Mouse (Mus musculus) 416B (cell line): ENCODE measurements around the gene Gm20388.

Experiments
- DNase-seq: peaks from one replicate; pipeline ENCODE4 v3.0.0; 2011; ENCODE audit warnings: low read depth

The Gm20388 gene

GRCm38 (mm10) chr8:122464985-122465384 is 2554.3 kb downstream of the Gm20388 start:
- no peak for DNase-seq

GRCm38 (mm10) chr8:122467816-122468215 is 2557.2 kb downstream of the Gm20388 start:
- DNase-seq = no peak

GRCm38 (mm10) chr8:122469407-122469806 is 2558.8 kb downstream of the Gm20388 start:
- no peak for DNase-seq

- DNase-seq = no peak
Measured at GRCm38 (mm10) chr8:122469965-122470364, 2559.3 kb downstream of the Gm20388 start.

DNA sequence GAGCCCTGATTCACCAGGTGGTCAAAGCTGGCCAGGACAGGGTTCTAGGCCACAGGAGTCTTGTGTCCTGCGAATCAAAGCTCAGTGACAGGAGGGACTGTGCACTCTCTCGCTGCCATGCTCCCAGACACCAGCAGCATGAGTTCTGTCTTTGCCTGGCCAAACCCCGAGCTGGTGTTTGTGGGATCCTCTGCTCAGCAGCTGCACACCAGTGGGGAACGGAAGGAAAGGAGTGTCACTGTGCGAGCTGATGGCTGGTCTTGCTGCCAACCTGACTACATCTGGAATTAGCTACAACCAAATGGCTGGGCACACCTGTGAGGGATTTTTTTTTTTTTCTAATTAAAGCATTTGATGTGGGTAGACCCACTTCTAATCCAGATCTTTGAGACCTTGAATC is 2560.1 kb downstream of the Gm20388 start:
- no peak for DNase-seq

DNA sequence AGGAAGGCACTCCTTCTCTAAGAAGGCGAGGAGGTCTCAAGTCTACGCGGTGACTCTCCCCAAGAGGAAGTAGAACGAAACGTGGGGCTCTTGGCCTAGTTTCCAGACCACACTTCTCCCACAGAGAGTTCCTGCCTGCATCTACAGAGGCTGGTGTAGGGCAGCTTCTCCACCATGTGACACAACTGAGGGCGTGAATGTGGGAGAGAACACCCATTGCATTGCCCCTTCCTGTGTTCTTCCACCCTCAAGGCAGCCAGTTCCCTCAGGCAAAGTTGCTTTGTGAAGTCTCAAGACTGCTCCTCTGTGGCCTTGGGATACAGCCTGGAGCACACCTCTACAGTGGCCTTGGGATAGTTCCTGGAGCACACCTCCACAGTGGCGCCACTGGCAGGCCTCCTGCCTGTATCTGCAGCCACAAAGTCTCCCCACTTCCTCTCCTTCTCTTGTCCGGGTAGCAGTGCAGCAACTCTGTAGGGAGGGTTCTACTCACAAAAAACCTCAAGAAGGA is 2563.3 kb downstream of the Gm20388 start:
- peak; percentile 95 for DNase-seq

GRCm38 (mm10) chr8:122474951-122475560 is 2564.4 kb downstream of the Gm20388 start:
- peak; percentile 64 for DNase-seq

DNA sequence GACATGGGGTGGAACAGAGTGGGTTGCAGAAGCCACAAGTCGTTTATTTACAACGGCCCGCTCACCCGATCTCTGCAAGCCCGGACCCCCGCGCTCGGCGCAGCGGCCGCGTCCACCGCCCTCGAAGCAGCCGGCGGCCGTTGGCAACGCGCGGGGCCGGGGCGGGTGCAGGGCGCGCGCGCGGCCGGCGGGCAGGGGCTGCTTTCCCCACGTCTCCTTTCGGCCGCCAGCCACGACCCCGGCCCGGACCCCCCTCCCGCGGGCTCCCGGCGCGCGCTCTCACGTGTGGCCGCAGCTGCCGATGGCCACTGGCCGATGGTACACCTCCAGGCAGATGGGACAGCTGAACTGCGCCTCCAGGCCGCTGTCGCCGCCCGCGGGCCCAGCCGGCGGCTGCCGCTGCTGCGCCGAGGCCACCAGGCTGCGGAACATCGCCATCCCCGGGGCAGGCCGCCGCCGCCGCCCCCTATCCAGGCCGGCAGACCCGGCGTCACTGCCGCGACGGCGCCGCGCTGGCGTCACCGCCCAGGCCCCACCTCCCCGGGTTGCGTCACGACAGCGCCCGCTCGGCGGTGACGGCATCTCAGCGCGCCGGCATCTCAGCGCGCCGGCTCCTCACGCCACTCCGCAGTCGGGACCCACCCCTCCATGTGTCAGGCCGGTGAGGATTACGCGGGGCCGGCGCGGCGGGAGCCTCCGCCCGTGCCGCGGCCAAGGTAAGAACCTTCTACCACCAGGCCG is 2565.1 kb downstream of the Gm20388 start, which contains the start of the genes Rnf166 and Ctu2:
Rnf166 (minus strand) TSS at position 485 of the 741 bp plus-strand sequence.
Ctu2 (plus strand) TSS at position 564 of the 741 bp plus-strand sequence.
- peak; percentile 84 for DNase-seq

DNA sequence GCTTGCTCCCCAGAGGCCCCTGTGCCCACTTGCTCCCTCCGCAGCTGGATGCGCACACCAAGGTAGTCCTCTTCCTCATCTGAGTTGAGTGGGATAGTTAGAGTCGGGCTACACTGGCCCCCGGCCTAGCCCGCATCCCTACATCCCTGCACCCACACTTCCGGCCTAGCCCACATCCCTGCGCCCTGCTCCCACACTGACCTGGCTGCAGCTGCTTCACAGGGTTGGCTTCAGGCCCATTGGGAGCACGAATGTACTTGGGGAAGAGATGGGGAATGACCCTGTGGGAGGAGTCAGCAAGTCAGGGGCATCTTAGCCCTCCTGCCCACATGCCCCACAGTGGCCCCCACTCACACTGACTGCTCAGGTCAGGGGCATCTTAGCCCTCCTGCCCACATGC is 2571.8 kb downstream of the Gm20388 start:
- no peak for DNase-seq

DNA sequence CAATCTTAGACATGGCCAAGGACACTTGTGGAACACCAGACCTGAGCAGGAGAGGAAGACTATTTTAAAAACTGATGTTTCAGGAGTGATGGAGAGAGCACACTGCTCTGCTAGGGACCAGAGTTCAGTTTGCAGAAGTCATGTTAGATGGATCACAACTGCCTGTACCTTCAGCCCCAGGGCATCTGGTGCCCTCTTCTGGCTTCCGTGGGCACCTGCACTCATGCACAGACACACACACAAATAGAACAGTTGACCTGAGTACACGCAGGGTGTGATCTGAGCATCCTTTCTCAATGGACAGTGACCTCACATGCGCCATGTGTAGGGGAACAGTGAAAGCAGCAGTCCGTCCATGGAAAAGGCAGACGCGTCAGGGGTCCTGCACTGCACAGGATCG is 2573.2 kb downstream of the Gm20388 start:
- peak; percentile 54 for DNase-seq

GRCm38 (mm10) chr8:122484831-122485230 is 2574.2 kb downstream of the Gm20388 start:
- DNase-seq = peak; percentile 90

- no peak for DNase-seq
Measured at GRCm38 (mm10) chr8:122488387-122488786, 2577.7 kb downstream of the Gm20388 start.

- DNase-seq = peak; percentile 82
Measured at GRCm38 (mm10) chr8:122497016-122497734, 2586.5 kb downstream of the Gm20388 start.

GRCm38 (mm10) chr8:122497912-122498311 is 2587.3 kb downstream of the Gm20388 start:
- no peak for DNase-seq

GRCm38 (mm10) chr8:122500856-122501255 is 2590.2 kb downstream of the Gm20388 start:
- DNase-seq = peak; percentile 87

- no peak for DNase-seq
Measured at GRCm38 (mm10) chr8:122511552-122511951, 2600.9 kb downstream of the Gm20388 start.

DNA sequence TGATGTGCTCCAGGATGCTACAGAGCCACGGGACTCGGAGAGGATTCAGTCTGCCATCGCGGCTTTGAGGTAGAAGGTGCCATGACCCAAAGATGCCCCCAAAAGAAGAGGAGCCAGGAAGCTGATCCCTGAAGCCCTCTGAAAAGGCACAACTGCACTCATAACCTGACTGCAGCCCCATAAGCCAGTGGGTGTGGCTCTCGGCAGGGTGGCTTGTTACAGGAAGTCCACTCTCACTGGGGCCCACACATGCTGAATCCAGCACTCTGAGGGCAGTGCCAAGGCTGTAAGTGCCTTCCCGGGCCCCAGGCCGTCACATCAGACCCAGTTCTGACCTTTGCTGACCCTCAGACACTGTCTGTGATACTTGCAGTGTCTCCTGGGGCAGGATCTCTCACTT is 2601.8 kb downstream of the Gm20388 start:
- no peak for DNase-seq

DNA sequence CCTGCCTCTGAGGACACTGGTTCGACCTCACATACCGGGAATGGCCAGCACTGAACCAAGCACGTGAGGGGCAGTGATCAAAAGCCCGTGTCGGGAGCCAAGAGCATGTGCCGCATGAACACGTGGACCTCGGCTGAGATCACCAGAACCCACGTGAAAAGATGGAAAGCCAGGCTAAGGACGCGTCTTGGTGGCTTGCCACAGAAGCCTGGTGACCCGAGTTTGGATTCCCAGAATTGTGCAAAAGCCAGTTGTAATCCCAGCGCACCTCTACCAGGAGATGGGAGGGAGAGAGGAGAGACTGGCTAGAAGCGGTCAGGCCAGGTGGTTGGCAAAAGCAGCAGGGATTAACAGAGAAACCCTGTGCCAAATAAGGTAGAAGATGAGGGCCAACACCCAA is 2605.1 kb downstream of the Gm20388 start:
- no peak for DNase-seq

DNA sequence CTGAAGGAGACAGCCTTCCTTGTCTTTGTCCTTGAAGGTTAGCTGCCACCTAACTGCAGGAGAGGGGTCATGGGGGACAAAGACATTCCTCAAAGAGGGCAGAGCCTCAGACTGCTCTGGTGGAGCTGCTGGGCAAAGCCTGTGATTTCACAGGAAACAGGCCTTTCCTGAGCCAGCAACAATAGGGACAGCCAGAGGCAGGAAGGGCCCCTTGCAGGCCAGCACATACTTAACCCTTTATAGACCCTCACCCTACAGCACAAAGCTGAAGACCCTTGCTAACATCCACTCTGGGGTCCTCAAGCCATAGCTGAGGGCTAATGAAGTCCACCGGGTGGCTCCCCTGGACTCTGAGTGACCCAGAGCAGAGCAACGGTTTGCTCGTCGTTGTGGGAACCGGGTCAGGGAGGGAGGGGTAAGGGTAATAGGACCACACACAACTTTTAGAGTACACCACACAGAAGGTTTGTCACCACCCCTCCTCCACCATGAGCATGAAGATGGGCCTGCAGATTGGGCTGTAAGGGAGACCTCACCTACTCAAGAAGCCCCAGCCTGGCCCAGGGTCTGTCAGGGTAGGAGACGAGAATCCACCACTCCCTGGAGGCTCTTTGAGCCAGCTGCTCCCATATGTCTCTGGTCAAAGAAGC is 2607.0 kb downstream of the Gm20388 start:
- DNase-seq = peak; percentile 61

DNA sequence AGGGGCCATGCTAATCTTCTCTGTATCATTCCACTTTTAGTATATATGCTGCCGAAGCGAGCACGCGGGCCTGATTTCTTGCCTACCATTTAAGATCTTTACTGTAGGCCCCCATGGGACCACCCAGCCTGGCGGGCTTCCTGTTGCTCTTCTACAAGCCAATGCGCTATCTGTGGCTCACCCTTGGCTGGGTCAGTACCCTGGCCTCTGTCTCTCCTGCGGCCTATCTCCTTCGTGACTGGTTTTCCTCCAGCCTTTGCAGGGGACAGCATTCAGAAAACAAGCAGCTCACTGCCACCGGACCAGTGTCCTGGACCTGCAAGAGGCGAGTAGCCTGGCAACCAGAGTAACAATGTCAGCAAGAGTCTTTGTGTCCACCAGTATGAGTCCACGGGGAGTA is 2610.0 kb downstream of the Gm20388 start:
- no peak for DNase-seq

DNA sequence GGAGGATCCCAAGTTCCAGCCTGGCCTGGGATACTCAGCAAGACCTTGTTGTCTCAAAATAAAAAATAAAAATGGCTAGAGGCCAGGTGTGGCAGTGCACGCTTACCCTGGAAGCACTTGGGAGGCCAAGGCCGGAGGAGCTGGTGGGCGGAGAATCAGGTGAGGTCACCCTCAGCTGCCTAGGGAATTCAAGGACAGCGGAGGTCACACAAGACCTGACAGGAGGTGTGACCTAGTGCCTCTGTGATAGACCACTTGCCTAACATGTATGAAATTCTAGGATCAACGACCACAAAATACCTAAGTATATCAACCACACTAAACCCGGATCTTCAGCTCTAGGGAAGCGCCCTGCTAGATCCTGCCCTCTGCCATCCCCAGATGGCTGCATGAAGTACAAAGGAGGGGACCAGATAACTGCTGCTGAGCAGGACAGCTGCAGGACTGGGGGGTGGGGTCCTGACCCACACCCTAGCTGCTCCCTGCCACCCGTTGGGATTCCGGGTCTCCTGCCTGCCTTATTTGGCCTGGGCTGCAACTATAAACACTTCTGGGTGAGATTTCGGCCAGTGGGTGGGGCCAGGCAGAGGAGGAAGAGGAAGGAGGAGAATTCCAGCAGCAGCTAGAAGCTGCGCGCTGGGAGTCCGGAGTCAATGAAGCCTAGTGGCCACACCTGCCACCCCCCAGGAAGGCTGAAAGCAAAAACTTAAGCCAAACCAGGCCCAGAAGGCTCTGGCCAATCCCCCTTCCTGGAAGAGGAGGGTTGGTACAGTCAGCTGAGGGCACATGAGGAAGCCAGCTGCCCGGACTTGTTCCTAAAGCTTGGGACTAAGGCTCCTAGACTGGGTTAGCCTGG is 2612.4 kb downstream of the Gm20388 start:
- peak; percentile 48 for DNase-seq
